10 mouse cellular contexts compared by ENCODE assay signal in the genomic region with DNA sequence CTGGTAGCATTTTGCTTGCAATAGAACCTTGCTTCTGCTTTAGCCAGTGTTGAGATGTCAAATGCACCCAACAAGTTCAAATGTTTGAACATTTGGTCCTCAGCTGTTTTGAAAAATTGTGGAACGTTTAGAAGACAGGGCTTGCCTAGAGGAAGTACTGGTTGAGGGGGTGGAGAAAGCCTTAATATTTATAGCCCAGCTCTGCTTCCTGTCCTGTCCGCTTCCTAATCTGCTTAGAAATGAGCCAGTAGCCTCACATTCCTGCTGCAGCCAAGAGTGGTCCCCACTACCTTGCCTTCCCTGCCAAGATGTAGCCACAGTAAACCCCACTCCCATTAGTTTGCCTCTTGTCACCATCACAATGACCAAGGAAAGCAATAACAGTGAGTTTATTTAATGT. TPM values are rescaled to one million over a fixed set of nuclear protein-coding genes. Genes with fewer than 3 reads are reported as not detected.
A peak's percentile ranks its signal among the peaks of the same experiment; 100 is the strongest.
DNase-seq lines count a peak whose midpoint lies in the region; ATAC-seq and TF ChIP-seq lines count a peak whose summit lies in the region.
"Had no signal": no experiment of that assay in that cellular context is flagged by ENCODE, and none has a peak within 500 bp of the region (broad histone marks: within the 10 kb centered on the region; RNA-seq: fewer than 3 reads in every experiment).

No protein-coding gene starts in this region.

- DNase-seq in liver, adult 2 months (ENCODE audit: extremely low read depth, low read depth, low spot score): no peak
- DNase-seq in liver: no peak
- peak; percentile 39 for DNase-seq in heart, postnatal 0 days (ENCODE audit: low spot score)
- DNase-seq in left cerebral cortex, adult 11 months (ENCODE audit: low spot score): no peak
- no peak for DNase-seq in left cerebral cortex, adult 2 months (ENCODE audit: extremely low spot score in 1 of 2, low spot score in 2 of 2)
- DNase-seq: thymus, postnatal 14 days had no signal

- H3K4me2 ChIP-seq in heart, postnatal 0 days (ENCODE audit: low read depth, low read length): no peak overlapping the region
- H3K4me2 ChIP-seq: midbrain, embryonic 11.5 days; neural tube, embryonic 12.5 days had no signal

- no peaks in the 10 kb centered on the region; the same call in 1 of the 2 replicates for H3K4me1 ChIP-seq in liver, adult 2 months (ENCODE audit: control insufficient read depth, insufficient read depth, low read length)
- H3K4me1 ChIP-seq in cortical plate, adult 2 months (ENCODE audit: control insufficient read depth, insufficient read depth, low read length): no peaks in the 10 kb centered on the region; the same call in 1 of the 2 replicates
- H3K4me1 ChIP-seq in heart, postnatal 0 days (ENCODE audit: control insufficient read depth, insufficient read depth): peaks cover 19% of the 10 kb centered on the region
- H3K4me1 ChIP-seq: neural tube, embryonic 12.5 days had no signal

- no peaks in the 10 kb centered on the region for H3K9me3 ChIP-seq in heart, postnatal 0 days (replicated peaks; ENCODE audit: control insufficient read depth, low read length)

- ATAC-seq in heart, postnatal 0 days (ENCODE audit: insufficient read depth, low read depth): no peak
- ATAC-seq in megakaryocyte, adult 5-6 weeks (ENCODE audit: poor library complexity, severe bottlenecking): peak; percentile 67

- no peak overlapping the region for H3K4me3 ChIP-seq in liver, adult 2 months (ENCODE audit: insufficient read depth, low read depth, low read length)
- no peak overlapping the region for H3K4me3 ChIP-seq in cortical plate, adult 2 months (ENCODE audit: insufficient read depth, low read length)
- no peak overlapping the region for H3K4me3 ChIP-seq in heart, postnatal 0 days (ENCODE audit: low read depth, low read length)
- no peak overlapping the region for H3K4me3 ChIP-seq in left cerebral cortex, adult 2 months
- H3K4me3 ChIP-seq: neural tube, embryonic 12.5 days had no signal

- TF ChIP-seq POLR2A in liver, adult 2 months (IDR thresholded peaks at IDR 0.05; ENCODE audit: extremely low read depth, insufficient read depth, low read length): no peak
- TF ChIP-seq POLR2A in cortical plate, adult 2 months (IDR thresholded peaks at IDR 0.05; ENCODE audit: extremely low read depth, insufficient read depth, low read length): no peak

- no peak for TF ChIP-seq CTCF in liver, adult 2 months (IDR thresholded peaks at IDR 0.05; ENCODE audit: low read depth, low read length)
- no peak for TF ChIP-seq CTCF in cortical plate, adult 2 months (IDR thresholded peaks at IDR 0.05; ENCODE audit: extremely low read depth, insufficient read depth, low read length)
- TF ChIP-seq CTCF in heart, postnatal 0 days (IDR thresholded peaks at IDR 0.05; ENCODE audit: low read depth): no peak
- TF ChIP-seq CTCF in left cerebral cortex, adult 2 months (IDR thresholded peaks at IDR 0.05): no peak

- intact Hi-C loops in left cerebral cortex, adult 2 months (cut with DNase I): no loop called here

- H3K27me3 ChIP-seq in liver, adult 2 months (ENCODE audit: control insufficient read depth, insufficient read depth, low read length): no peaks in the 10 kb centered on the region
- H3K27me3 ChIP-seq in heart, postnatal 0 days (ENCODE audit: control insufficient read depth, insufficient read depth, low read length): no peaks in the 10 kb centered on the region
- H3K27me3 ChIP-seq: neural tube, embryonic 12.5 days had no signal

- peak overlapping the region; percentile 22; the same call in 1 of the 2 replicates for H3K27ac ChIP-seq in liver, adult 2 months (replicated peaks; ENCODE audit: insufficient read depth, low read depth, low read length)
- 0 out of 2 replicates have a peak overlapping the region, but pooled peaks have one; percentile 3 for H3K27ac ChIP-seq in cortical plate, adult 2 months (ENCODE audit: insufficient read depth, low read length)
- H3K27ac ChIP-seq in heart, postnatal 0 days (ENCODE audit: low read depth): peak overlapping the region; percentile 71
- no peak overlapping the region; the same call in 1 of the 2 replicates for H3K27ac ChIP-seq in left cerebral cortex, adult 2 months
- H3K27ac ChIP-seq: neural tube, embryonic 12.5 days had no signal

- H3K36me3 ChIP-seq in liver, adult 2 months (ENCODE audit: control insufficient read depth, insufficient read depth, low read length): peaks cover 2% of the 10 kb centered on the region; the same call in 1 of the 2 replicates
- H3K36me3 ChIP-seq in heart, postnatal 0 days (replicated peaks; ENCODE audit: control insufficient read depth, insufficient read depth, low read length): no peaks in the 10 kb centered on the region; the same call in 1 of the 2 replicates

- peaks cover 3% of the 10 kb centered on the region; the same call in 1 of the 2 replicates for H3K79me2 ChIP-seq in liver, adult 2 months (ENCODE audit: control insufficient read depth, insufficient read depth, low read length)

- WGBS in liver, adult 2 months: 63% methylated on average over 2 of the region's 2 CpGs
- WGBS in heart, postnatal 0 days: 19% methylated on average over 2 of the region's 2 CpGs

- H3K9ac ChIP-seq in liver, adult 2 months (ENCODE audit: low read depth, low read length): no peak overlapping the region
- no peak overlapping the region for H3K9ac ChIP-seq in heart, postnatal 0 days (replicated peaks; ENCODE audit: low read depth, low read length)
- H3K9ac ChIP-seq: neural tube, embryonic 12.5 days had no signal

- TF ChIP-seq EP300 in heart, postnatal 0 days (IDR thresholded peaks at IDR 0.05; ENCODE audit: low read depth): no peak

RNA-seq across cellular contexts. Expression of gene Gabpb1, which starts 6.2 kb away (rescaled TPM):
- 4.8 and 5.5 TPM in 2 replicates for total RNA-seq in liver, adult 2 months (2014; rRNA removed)
- 4.5 and 5.5 TPM in 2 replicates for polyA plus RNA-seq in liver, adult 2 months (2012; rRNA removed)
- polyA plus RNA-seq in cortical plate, adult 2 months (2012; rRNA removed): 19.6 and 20.9 TPM in 2 replicates
- total RNA-seq in heart, postnatal 0 days (2014; rRNA removed; ENCODE audit: low replicate concordance): 5.0 and 15.2 TPM in 2 replicates
- polyA plus RNA-seq in heart, postnatal 0 days (2015; fragmentation: Nextera tagmentation; extraction: Ambion mirVana): 17.5 and 18.0 TPM in 2 replicates
- 33.0 and 34.7 TPM in 2 replicates for total RNA-seq in megakaryocyte, adult 5-6 weeks (2015)
- total RNA-seq in megakaryocyte, adult 5-6 weeks (2017): 23.5 and 29.8 TPM in 2 replicates
- 10 to 100 TPM; 21.0 to 22.1 TPM for total RNA-seq in left cerebral cortex, adult 2 months (2021)

RNA-seq across cellular contexts. Expression of gene Usp8, which starts 24.8 kb away (rescaled TPM):
- 23.4 and 26.1 TPM in 2 replicates for total RNA-seq in liver, adult 2 months (2014; rRNA removed)
- polyA plus RNA-seq in liver, adult 2 months (2012; rRNA removed): 12.2 and 12.5 TPM in 2 replicates
- polyA plus RNA-seq in cortical plate, adult 2 months (2012; rRNA removed): 39.0 and 39.2 TPM in 2 replicates
- total RNA-seq in heart, postnatal 0 days (2014; rRNA removed; ENCODE audit: low replicate concordance): 9.0 and 12.3 TPM in 2 replicates
- polyA plus RNA-seq in heart, postnatal 0 days (2015; fragmentation: Nextera tagmentation; extraction: Ambion mirVana): 19.0 and 19.4 TPM in 2 replicates
- 65.6 and 66.3 TPM in 2 replicates for total RNA-seq in megakaryocyte, adult 5-6 weeks (2015)
- total RNA-seq in megakaryocyte, adult 5-6 weeks (2017): 68.0 and 88.7 TPM in 2 replicates
- total RNA-seq in left cerebral cortex, adult 2 months (2021): 10 to 100 TPM; 48.9 to 51.6 TPM
